Mouse (Mus musculus) hindbrain, embryonic 15.5 days (tissue): ENCODE results near the gene Rictor. TPM values are rescaled to one million over a fixed set of nuclear protein-coding genes. Genes with fewer than 3 reads are reported as not detected.
"Not testable (repeated sequence)": the region's sequence is repeated elsewhere in the genome, so short reads cannot be mapped to it uniquely, and the experiment has no call there.

ENCODE experiments used
- ATAC-seq: fragments of 200-750 bp; cut with Nextera tagmentation; 2 replicates; pipeline ENCODE4 v1.8.0; 2017; ENCODE audit warnings: low read depth, moderate number of reproducible peaks, moderate TSS enrichment; ENCODE audit not compliant: low FRiP score
- H3K27ac ChIP-seq: fragments of 300-500 bp; sonication (generic); replicated peaks from 2 replicates; pipeline ENCODE4 v1.5.1; 2015; ENCODE audit warnings: mild to moderate bottlenecking, inconsistent platforms
- H3K27me3 ChIP-seq: fragments of 300-500 bp; sonication (generic); 2 replicates; pipeline ENCODE4 v1.6.1; 2015; ENCODE audit warnings: control low read depth, inconsistent platforms
- H3K36me3 ChIP-seq: fragments of 300-500 bp; sonication (generic); 2 replicates; pipeline ENCODE4 v1.6.1; 2015; ENCODE audit warnings: control low read depth, inconsistent platforms
- H3K4me1 ChIP-seq: fragments of 300-500 bp; sonication (generic); replicated peaks from 2 replicates; pipeline ENCODE4 v1.6.1; 2015; ENCODE audit warnings: control low read depth, inconsistent platforms
- H3K4me2 ChIP-seq: fragments of 300-500 bp; sonication (generic); 2 replicates; pipeline ENCODE4 v1.6.1; 2015; ENCODE audit warnings: moderate library complexity, mild to moderate bottlenecking, inconsistent platforms
- H3K4me3 ChIP-seq: fragments of 300-500 bp; sonication (generic); 2 replicates; pipeline ENCODE4 v1.5.1; 2015; ENCODE audit warnings: mild to moderate bottlenecking, inconsistent platforms
- H3K9ac ChIP-seq: fragments of 300-500 bp; sonication (generic); 2 replicates; pipeline ENCODE4 v1.6.1; 2015; ENCODE audit warnings: inconsistent platforms
- H3K9me3 ChIP-seq: fragments of 300-500 bp; sonication (generic); 2 replicates; pipeline ENCODE4 v1.6.1; 2016; ENCODE audit warnings: control low read depth, inconsistent platforms
- WGBS: fragments of 180-500 bp; shearing (Covaris S2); methylation state at CpG from one replicate; pipeline ENCODE4 v1.1.7; 2015; 5-methylcytosine and 5-hydroxymethylcytosine counted together
- polyA plus RNA-seq: library from polyadenylated mRNA; unstranded; fragments of >200 nt; fragmentation: Nextera tagmentation; extraction: Ambion mirVana; gene quantifications from 2 replicates; pipeline ENCODE4 v1.2.1, GENCODE M21; 2015

Gene Rictor
- polyA plus RNA-seq, 1 experiment from 2014 or later: 47.2 TPM

GRCm38 (mm10) chr15:6742337-6743025 lies 34.3 kb downstream of the Rictor start:
- Histone ChIP-seq H3K4me1 (no peaks in the 10 kb centered on the region), H3K4me2 (no peak overlapping the region), H3K4me3 (no peak overlapping the region), H3K9me3 (no peaks in the 10 kb centered on the region), H3K9ac (no peak overlapping the region), H3K36me3 (peaks cover 12% of the 10 kb centered on the region; the same call in 1 of the 2 replicates), H3K27ac (no peak overlapping the region), H3K27me3 (no peaks in the 10 kb centered on the region)
- ATAC-seq: no peak
- WGBS: 83% methylated on average over 13 of the region's 13 CpGs

DNA sequence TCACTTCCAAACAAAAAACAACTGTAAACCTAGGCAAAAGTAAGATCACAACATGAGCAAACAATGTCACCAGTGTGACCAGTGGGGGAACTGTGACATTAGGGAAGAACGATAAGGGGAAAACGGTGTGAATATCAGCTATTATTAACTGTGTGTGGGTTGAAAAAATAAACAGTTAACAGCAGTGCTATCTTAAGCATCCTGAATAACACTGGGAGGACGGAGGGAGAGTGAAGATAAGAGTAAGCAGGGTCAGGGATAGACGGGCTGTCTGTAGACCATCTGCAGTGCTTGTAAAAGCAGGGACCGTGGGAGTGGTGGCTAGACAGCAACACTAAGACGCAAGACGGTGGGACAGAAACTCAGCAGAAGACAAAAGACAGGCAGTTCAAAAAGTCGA lies 35.5 kb downstream of the Rictor start:
- no peak overlapping the region for H3K27ac ChIP-seq
- ATAC-seq: no peak
- no peak overlapping the region for H3K9ac ChIP-seq
- no peak overlapping the region for H3K4me3 ChIP-seq
- no peak overlapping the region for H3K4me2 ChIP-seq
- no peaks in the 10 kb centered on the region for H3K4me1 ChIP-seq
- H3K27me3 ChIP-seq: no peaks in the 10 kb centered on the region
- 68% methylated on average over 8 of the region's 8 CpGs for whole genome bisulfite sequencing
- no peaks in the 10 kb centered on the region for H3K9me3 ChIP-seq
- peaks cover 14% of the 10 kb centered on the region; the same call in 1 of the 2 replicates for H3K36me3 ChIP-seq

DNA sequence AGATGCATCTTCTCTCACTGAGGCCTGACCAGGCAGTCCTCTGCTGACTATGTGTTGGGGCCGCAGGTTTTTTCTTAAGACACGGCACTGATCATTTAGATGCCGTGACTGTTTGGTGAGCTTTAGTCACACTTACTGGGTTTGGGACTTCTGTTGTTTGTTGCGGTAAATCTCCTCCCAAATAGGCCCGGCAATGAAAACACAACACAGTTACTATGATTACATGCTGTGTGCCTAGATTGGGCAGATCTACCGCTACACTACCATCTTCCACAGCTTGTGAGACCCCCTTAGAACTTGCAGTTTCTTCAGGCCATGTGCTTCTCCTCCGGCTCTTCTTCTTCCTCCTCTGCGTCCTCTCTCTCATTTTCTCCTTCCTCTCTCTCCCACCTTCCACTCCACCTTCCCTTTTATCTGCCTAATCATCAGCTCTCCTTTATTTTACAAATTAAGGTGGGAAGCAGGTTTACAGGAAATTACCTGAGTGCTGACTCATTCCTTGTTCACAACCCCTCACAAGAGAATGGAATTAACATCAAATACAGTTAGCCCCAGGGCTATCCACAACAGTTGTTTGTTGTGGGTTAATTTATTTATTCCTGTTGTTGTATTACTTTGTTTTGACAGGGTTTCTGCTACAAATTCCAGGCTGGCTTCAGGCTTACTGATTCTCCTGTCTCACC lies 38.3 kb downstream of the Rictor start:
- 84% methylated on average over 8 of the region's 8 CpGs for WGBS
- not testable (repeated sequence) for ATAC-seq

GRCm38 (mm10) chr15:6747001-6747400 lies 38.8 kb downstream of the Rictor start:
- no peak overlapping the region for H3K4me3 ChIP-seq
- H3K4me2 ChIP-seq: no peak overlapping the region
- no peaks in the 10 kb centered on the region for H3K9me3 ChIP-seq
- WGBS: 92% methylated on average over 9 of the region's 9 CpGs
- H3K9ac ChIP-seq: no peak overlapping the region
- no peaks in the 10 kb centered on the region for H3K27me3 ChIP-seq
- no peak overlapping the region for H3K27ac ChIP-seq
- H3K36me3 ChIP-seq: peaks cover 16% of the 10 kb centered on the region; the same call in 1 of the 2 replicates
- H3K4me1 ChIP-seq: no peaks in the 10 kb centered on the region
- ATAC-seq: no peak

More for the DNA sequence above, 38.3 kb downstream of the Rictor start:
- not testable (repeated sequence) for H3K4me3 ChIP-seq, H3K9me3 ChIP-seq, H3K27ac ChIP-seq, H3K9ac ChIP-seq, H3K27me3 ChIP-seq, H3K4me2 ChIP-seq, H3K4me1 ChIP-seq
- peaks cover 16% of the 10 kb centered on the region; the same call in 1 of the 2 replicates for H3K36me3 ChIP-seq

DNA sequence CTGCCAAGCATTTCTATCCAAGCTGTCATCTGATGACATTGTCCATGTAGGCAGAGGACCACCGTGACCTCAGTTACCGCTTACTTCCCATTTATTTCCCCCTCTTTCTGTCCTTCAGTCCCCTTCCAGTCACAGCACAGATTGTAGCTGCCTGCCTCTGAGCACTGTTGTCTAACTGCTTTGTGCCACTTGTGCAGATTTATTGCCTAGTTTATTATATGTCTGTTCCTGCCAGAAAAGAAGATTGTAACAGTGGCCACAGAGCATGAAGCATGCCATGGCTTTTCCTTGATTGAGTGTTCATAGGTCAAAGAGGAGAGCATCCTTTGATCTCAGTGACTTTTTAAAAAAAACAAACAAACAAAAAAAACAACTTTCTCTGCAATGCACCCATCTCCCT lies 46.2 kb downstream of the Rictor start:
- Histone ChIP-seq H3K4me3 (no peak overlapping the region), H3K9ac (no peak overlapping the region), H3K27me3 (no peaks in the 10 kb centered on the region), H3K9me3 (no peaks in the 10 kb centered on the region), H3K4me1 (no peaks in the 10 kb centered on the region), H3K4me2 (no peak overlapping the region), H3K36me3 (peaks cover 8% of the 10 kb centered on the region; the same call in 1 of the 2 replicates), H3K27ac (no peak overlapping the region)
- WGBS: 78% methylated on average over 2 of the region's 2 CpGs
- ATAC-seq: no peak

- Histone ChIP-seq H3K4me3 (no peak overlapping the region), H3K9me3 (no peaks in the 10 kb centered on the region), H3K27me3 (no peaks in the 10 kb centered on the region), H3K9ac (no peak overlapping the region), H3K27ac (no peak overlapping the region), H3K4me2 (no peak overlapping the region), H3K36me3 (peaks cover 61% of the 10 kb centered on the region), H3K4me1 (no peaks in the 10 kb centered on the region)
- WGBS: 97% methylated on average over 3 of the region's 3 CpGs
- ATAC-seq: no peak
These were observed 64.1 kb downstream of the Rictor start for GRCm38 (mm10) chr15:6772265-6772664.

DNA sequence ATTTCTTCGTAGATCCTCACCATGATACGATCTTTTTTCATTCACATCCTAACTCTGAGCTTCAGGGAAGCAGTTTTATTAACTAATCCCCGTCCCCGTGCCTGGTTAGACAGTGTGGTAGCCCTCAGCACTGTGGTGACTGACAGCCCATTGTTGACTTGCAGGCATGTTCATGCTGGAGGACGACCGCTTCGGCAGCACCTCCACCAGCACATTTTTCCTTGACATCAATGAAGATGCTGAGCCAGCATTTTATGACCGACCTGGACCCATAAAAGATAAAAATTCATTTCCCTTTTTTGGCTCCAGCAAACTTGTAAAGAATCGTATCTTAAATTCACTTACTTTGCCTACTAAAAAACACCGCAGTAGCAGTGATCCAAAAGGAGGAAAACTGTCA lies 78.0 kb downstream of the Rictor start:
- WGBS: 91% methylated on average over 10 of the region's 10 CpGs
- no peak for ATAC-seq
- Histone ChIP-seq H3K9ac (no peak overlapping the region), H3K4me1 (no peaks in the 10 kb centered on the region), H3K9me3 (no peaks in the 10 kb centered on the region), H3K27me3 (no peaks in the 10 kb centered on the region), H3K27ac (no peak overlapping the region), H3K36me3 (peaks cover 74% of the 10 kb centered on the region), H3K4me2 (no peak overlapping the region), H3K4me3 (no peak overlapping the region)

- WGBS: 96% methylated on average over 10 of the region's 10 CpGs
- Histone ChIP-seq H3K4me3 (no peak overlapping the region), H3K9me3 (no peaks in the 10 kb centered on the region), H3K27ac (no peak overlapping the region), H3K9ac (no peak overlapping the region), H3K4me1 (no peaks in the 10 kb centered on the region), H3K27me3 (no peaks in the 10 kb centered on the region), H3K36me3 (peaks cover 75% of the 10 kb centered on the region), H3K4me2 (no peak overlapping the region)
- ATAC-seq: no peak
These were observed 79.1 kb downstream of the Rictor start for GRCm38 (mm10) chr15:6787236-6787635.

GRCm38 (mm10) chr15:6790011-6790410 lies 81.8 kb downstream of the Rictor start:
- WGBS: 91% methylated on average over 7 of the region's 7 CpGs
- Histone ChIP-seq H3K27me3 (no peaks in the 10 kb centered on the region), H3K4me2 (no peak overlapping the region), H3K36me3 (peaks cover 80% of the 10 kb centered on the region), H3K9ac (no peak overlapping the region), H3K27ac (no peak overlapping the region), H3K4me3 (no peak overlapping the region), H3K4me1 (no peaks in the 10 kb centered on the region), H3K9me3 (no peaks in the 10 kb centered on the region)
- ATAC-seq: no peak

- Histone ChIP-seq H3K4me3 (no peak overlapping the region), H3K9ac (no peak overlapping the region)
- WGBS: 92% methylated on average over 11 of the region's 11 CpGs
These were observed 83.5 kb downstream of the Rictor start for GRCm38 (mm10) chr15:6791648-6792047.

DNA sequence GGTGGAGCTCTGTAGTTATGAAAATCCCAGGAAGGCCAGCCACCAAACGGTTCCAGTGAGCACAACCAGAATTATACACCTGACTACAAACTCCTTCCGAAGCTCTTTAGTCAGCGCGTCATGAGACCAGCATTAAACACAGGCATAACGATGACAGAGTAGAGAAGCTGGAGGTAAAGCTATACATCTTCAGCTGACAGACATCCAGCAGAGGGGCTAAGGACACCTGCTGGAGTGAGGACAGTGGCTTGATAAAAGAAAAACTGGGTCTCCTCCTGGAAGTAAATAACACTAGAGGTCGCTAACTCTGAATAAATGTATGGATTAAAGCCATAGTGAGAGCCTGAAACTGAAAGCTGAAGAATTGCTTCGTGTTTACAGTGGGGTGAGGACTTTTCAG lies 84.7 kb downstream of the Rictor start:
- Histone ChIP-seq H3K27ac (no peak overlapping the region), H3K27me3 (no peaks in the 10 kb centered on the region), H3K9me3 (no peaks in the 10 kb centered on the region), H3K4me3 (no peak overlapping the region), H3K9ac (no peak overlapping the region), H3K4me1 (no peaks in the 10 kb centered on the region), H3K4me2 (no peak overlapping the region), H3K36me3 (peaks cover 83% of the 10 kb centered on the region)
- no peak for ATAC-seq
- 78% methylated on average over 7 of the region's 7 CpGs for WGBS

More at GRCm38 (mm10) chr15:6791648-6792047, 83.5 kb downstream of the Rictor start:
- no peaks in the 10 kb centered on the region for H3K27me3 ChIP-seq
- H3K4me2 ChIP-seq: no peak overlapping the region
- H3K4me1 ChIP-seq: no peaks in the 10 kb centered on the region
- no peak overlapping the region for H3K27ac ChIP-seq
- H3K9me3 ChIP-seq: no peaks in the 10 kb centered on the region
- no peak for ATAC-seq
- peaks cover 83% of the 10 kb centered on the region for H3K36me3 ChIP-seq

DNA sequence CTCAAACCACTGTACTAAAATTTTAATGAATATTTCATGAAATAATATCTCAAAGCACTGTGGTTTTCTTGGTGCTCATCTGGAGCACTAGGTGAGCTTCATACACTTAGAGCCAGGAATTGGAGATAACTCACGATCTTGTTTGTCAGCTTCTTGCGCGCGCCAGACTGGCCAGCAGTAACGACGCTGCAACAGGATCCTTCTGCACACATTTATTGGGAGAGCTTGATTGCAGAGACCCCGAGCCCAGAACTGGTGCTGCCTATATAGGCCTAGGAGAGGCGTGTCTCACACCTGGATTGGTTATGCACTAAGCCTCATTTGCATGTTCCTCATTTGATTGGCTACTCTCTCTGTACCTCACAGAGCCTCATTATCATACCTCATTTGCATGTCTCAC lies 93.0 kb downstream of the Rictor start:
- not testable (repeated sequence) for H3K4me3 ChIP-seq, ATAC-seq, H3K4me2 ChIP-seq, H3K9me3 ChIP-seq, H3K27ac ChIP-seq, H3K27me3 ChIP-seq, H3K9ac ChIP-seq, H3K4me1 ChIP-seq
- WGBS: 98% methylated on average over 8 of the region's 8 CpGs
- H3K36me3 ChIP-seq: peaks cover 34% of the 10 kb centered on the region
